Mouse (Mus musculus) testis, adult 2 months (tissue): ENCODE measurements around the gene Fam43b.

Experiments
- CTCF ChIP-seq: fragments of 200-500 bp; IDR thresholded peaks from 2 replicates; pipeline ENCODE4 v1.5.1; 2012; ENCODE audit warnings: low read depth, mild to moderate bottlenecking, inconsistent platforms, low read length, moderate library complexity; ENCODE audit not compliant: control insufficient read depth, insufficient read depth, insufficient replicate concordance
- POLR2A ChIP-seq: fragments of 200-500 bp; IDR thresholded peaks from 2 replicates; pipeline ENCODE4 v1.6.1; 2012; ENCODE audit warnings: low read depth, mild to moderate bottlenecking, inconsistent platforms, low read length, moderate library complexity; ENCODE audit not compliant: control insufficient read depth

DNA sequence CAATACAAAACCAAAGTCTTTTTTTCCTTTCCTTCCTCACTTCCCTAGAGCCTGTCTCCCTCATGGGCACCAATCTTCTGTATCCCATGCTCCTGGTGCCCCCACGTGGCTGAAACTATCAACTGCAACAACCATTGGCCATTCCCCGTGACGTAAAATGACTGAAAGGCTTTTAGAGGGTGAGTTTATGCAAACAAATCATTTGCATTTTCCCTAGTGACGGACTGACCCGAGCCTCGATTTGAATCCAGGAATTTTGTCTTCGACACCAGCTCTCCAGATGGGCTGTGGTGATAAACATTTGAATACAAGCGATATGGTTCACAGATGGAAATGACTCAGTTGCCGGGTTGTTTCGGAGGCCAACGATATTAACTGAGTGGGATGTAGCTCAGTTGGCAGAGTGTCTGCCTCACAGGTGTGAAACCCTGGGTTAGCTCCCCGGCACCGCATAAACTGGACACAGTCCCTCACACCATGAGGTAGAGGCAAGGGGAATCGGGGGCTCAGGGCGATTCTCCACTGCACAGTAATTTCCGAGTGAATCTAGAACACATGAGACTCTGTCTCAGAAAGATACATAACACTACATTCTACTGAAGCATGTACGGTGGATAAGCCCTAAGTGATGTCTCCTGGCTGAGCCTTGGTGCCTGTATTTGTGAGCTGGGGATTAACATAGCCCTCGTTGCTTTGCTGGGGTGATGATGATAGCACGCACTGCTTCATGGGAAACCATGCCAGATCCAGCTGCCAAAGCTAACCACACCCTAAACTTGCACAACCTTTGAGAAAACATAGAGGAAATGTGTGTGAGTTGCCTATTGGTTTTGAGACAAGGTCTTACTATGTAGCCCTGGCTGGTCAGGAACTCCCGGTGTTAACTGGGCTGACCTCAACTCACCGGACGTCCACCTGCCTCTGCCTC is 30.7 kb upstream of the Fam43b start:
- no peak for TF ChIP-seq POLR2A
- TF ChIP-seq CTCF = peak; percentile 71; the same call in 1 of the 2 replicates
